Mouse (Mus musculus): ENCODE data around the gene Arhgap25.
"Not testable (repeated sequence)": the region's sequence is repeated elsewhere in the genome, so short reads cannot be mapped to it uniquely, and the experiment has no call there.

Gene Arhgap25

DNA sequence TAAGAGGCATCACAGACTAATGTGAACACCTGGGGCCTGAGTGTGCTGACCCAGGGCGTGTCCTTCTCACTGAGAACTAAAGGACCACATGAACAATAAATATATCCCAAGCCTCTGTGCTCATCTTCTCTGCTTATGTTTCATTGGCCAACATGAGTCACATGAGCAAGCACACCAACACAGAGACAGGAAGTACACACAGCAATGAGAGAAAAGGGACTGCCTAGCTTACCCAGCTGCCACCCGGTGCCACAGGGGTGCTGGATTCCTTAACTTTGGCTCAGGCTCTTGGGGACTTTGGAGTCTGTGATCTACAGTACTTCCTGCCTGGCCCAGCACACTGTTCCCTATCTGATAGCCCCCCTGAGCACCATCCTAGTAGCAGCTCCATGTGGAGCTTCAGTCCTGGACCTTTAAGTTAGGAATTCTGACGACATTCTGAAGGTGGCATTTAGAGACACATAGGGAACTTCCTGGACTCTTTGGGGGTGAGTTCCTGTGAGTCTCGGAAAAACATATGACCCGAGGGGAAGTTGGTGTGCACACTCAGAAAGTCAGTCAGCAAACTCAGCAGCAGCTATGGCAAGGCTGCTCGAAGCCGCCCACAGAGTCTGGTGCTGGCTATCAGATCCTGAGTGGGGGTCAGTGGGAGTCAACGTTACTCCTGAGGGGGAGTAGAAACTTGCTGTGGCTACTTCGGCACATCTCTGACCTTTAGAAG, 2.0 kb upstream of the Arhgap25 start:
- no peak for DNase-seq

DNA sequence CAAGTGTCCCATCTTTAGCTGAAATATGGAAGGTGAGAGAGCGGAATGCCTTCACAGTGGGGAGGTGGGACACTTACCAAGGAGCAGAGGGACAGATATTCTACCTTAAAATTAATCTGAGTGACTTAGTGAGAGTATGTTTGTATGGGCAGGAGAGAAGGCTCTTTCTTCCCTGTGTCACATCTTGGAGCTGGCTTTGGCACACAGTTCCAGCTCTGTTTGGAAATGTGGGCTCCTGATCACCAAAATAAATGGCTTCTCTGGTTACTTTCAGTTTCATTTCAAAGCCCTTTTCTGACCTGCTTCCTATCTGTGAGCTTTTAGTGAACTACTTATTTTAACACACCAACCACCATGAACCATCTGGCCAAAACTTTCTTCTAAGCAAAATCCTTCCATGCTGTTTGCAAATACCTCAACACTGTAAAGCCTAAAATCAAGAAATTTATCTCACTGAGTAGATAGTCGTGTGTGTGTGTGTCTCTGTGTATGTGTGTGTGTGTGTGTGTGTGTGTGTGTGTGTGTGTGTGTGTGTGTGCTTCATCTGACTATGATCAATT, 1.5 kb downstream of the Arhgap25 start:
- DNase-seq, result no peak

DNA sequence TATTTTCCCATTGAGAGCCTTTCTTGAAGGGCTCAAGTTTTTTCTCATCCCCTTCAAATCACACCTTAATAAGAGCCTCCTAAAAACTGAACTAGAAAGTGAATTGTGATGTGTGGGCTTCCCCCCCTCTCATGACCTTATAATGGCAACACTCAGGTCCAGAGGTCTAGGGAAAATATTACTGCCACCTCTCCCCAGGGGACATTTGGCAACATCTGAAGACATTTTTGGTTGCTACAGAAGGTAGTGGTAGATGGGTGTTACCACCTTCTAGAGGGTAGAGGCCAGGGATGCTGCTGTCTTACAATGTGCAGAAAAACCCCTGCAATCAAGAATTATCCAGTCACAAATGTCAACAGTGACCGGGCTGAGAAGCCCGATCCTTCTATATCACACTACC, 2.7 kb downstream of the Arhgap25 start:
- no peak for DNase-seq

DNA sequence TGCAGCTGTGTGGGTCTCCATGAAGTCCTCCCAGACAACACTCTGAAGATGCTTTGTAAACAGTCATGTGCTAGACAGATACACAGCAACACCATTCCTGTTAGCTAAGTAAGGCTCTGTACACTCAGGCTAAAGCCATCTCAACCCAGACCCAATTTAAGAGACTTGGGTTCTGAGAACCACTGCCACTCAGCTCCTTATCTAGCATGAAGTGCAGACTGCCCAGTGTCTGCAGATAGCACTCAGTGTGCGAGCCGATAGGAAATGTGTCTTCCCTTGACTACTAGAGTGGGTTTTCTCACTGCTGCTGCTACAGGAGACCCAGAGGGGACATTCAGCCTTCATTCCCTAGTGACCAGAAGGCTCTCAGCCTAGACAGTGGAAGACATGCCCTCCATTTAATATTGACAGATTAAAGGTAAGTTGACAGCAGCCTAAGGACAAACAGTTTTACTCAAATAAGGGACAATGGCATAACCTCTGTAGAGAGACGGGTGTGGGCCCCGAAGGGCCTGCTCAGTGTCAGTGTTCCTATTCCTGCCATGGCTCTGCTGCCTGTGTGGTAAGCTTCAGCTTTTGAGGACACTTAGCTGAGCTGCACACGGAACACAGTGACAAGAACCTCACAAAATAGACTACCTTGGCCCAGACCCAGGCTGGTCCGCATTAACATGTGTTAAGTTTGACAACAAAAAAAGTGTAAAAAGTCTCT, 5.1 kb downstream of the Arhgap25 start:
- DNase-seq, result no peak

DNA sequence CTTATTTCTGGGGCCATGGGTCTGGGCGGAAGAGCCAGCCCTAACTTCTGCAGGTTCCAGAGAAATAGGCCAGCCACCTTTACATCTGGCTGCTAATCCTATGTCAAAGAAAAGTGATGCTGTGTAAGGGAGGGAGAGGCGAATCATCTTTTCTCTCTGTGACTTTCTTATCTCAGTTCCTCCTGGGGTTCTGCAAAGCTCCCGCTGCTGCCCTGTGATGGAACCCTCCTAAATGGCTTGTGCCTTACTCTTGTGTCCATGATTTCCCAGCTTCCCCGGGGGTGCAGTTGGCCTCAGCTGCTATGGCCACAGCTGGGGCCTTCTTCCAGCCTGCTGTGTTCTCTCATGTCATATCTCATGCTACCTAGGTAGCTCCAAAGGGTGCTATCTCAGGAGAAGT, 5.7 kb downstream of the Arhgap25 start:
- no peak for DNase-seq

DNA sequence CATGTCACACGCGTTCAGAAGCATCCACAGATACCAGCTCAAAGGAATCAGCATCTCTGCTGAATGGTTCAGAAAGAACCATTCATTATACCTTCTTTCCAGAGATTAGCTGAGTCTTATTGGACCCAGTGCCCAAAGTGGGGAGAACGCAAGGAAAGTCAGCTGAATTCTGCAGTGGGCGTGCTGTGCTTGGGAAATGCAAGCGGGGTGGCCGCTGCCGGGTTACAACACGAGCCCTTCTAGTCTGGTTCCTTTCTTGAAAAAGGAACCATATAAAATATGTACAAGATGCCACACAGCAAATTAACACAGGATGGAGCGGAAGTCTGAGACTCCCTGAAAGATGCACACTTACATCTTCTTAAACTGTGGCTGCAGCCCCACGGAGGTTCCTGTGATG, 7.9 kb downstream of the Arhgap25 start:
- DNase-seq, result no peak

DNA sequence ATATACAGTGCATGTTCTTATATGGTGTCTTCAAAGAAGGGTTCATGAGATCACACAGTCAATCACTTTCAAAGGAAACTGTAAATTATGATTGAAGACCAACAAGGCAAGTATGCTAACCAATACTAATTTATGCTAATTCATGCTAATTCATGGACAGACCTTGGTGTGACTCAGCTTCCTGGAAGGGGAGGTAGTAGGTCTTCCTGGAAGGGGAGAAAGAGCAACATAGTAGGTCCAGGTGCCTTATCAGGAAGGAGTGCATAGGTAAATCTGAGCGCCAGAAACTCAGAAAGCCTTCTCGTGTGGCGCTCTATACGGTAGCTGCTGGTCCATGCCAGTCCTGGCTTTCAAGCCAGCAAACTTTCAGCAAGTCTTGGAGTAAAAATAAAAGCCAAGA, 8.8 kb downstream of the Arhgap25 start:
- no peak for DNase-seq

DNA sequence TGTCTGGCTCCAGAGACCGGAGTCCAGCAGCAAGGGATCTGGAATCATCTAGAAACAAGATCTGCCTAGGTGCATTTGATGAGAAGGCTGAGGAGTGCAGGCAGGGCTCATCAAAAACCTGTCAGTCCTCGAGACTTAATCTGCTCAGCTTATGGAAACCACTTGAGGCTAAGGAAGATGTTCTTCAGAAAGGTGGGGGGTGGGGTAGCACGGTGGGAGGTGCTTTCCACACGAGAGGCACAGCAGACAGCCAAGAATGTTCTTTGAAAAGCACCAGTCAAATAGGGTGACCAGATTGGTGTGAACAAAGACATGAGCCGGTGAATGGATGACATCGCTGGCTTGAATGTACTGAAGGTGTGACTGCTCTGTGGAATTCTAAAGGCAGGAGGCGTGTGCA, 9.3 kb downstream of the Arhgap25 start:
- no peak for DNase-seq

DNA sequence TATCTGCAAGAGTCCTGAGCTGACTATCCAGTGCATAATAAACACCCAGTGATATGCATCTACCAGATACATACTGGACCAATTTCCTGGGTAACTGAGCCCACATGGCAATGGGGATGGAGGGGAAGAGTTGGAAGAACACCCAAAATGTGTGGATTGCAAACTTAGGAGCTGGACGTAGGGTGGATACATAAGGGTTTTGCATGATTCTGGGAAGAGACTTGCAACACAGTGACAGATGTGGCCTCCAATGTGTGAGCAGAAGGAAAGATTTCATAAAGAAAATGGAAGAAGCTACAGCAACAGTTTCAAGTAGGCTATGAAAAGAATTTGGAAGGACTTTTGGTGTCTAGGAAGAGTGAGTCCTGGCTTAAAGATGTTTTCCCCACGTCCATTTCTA, 10.0 kb downstream of the Arhgap25 start:
- no peak for DNase-seq

DNA sequence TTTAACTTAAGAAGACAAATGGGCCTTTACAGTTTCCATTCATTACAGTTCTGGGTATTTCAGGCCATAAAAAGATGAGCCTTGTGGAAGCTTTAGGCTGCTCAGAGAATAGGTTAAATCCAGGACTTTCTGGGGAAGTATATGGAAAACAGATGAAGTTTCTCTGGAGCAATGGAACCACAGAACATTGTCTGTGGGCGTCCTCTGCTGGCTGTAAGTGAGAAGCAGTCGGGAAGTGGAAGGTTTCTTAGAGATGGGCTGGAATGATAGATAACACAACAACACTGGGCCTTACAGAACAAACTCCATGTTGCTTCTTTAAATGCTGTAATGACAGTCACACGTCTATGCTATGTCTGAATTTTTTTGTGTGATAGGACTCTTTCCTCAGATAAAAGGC, 10.8 kb downstream of the Arhgap25 start:
- peak; percentile 31 to 75 for DNase-seq

DNA sequence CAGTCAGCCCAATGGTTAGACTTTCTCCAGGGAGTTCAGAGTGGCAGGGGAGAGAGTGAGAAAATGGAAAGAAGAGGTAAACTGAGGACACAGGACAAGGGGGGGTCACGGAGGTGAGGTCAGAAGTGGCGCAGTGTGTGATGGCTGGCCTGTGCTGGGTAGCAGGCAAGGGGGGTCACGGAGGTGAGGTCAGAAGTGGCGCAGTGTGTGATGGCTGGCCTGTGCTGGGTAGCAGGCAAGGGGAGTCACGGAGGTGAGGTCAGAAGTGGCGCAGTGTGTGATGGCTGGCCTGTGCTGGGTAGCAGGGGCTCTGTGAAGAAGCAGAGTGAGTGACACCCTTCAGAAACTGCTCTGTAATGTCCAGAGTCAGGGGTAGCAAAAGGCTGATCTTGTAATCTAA, 11.4 kb downstream of the Arhgap25 start:
- not testable (repeated sequence) for DNase-seq

DNA sequence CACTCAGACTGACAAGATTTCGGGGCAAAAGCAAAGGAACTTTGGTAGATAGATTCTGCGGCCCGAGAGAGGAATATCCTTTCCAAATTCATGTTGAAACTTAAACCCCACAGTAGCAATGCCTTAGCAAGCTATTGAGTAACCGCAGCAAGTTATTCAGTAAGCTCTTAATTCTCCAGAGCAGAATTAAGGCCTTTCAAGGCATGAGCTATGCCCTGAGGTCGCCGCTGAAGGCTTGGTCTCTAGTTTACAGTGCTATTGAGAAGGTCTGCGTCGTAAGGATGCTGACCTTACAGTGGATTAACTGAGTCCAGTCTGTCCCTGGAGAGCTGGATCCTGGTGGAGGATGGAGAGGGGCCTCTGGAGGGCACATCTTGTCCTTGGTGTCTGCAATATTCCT, 12.5 kb downstream of the Arhgap25 start:
- DNase-seq, result peak; percentile 28 to 39

DNA sequence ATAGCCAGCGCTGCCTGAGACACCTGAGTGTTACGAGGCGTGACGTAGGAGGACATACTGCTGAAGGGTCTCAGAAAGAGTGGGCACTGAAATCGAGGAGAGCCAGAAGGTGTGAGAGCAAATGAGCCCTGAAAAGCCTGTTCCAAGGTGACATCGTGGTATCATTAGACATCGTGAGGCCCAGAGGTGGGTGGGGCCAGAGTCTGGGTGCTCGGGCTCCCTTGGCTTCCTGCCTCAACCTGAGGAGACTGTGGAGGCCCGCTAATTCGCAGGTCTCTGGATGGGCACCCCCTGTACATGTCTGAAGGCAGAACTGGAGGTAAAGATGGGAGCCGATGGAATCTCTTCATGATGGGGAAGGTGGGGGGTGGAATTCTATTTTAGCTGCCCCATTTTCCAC, 13.2 kb downstream of the Arhgap25 start:
- DNase-seq, result no peak

DNA sequence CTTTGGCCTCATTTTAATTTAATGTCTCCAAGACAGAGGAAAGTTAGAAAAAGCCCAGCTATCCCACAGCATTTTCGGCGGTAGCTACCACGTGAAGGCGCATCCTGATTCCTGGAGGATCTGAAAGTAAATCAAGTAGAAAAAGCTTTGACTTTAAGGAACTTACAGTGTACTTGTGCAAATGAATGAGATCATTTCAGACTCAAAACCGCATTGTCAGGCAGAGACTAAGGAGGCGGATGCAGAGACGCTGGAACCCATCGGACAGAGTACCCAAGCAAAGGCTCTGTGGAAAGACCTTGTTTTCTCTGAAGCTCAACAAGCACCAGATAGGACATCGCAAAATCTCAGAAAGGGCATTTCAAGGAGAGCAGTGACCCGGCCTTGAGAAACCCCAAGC, 14.4 kb downstream of the Arhgap25 start:
- DNase-seq, result no peak

DNA sequence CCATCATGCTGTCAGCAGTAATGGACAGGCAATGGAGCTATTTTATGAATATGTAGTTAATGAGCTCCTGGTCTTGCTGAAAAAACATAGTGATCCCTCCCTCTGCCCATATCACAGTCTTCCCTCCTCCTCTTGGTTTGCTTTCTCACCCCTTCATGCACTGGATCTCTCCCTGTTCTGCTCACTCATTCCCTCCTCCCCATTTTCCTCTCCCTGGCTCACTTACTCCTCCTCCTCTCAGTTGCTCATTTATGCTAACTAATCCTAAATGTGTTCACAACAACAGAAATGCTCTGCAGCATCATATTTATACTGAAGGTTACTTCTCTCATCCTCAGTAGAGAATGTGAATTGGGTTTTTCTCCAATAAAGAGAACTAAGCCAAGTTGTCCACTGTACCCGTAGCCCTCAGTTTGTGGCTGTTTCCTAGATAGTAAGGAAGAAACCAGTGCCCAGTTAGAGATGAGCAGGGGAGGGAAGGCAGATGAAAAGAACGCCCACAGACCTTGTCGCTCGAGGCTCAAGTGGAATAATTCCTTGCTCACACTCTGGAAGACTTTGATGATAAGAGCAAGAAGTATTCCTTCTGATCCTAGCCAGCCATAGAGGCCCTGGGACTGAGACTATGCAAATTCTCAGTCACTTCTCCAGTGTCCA, 15.2 kb downstream of the Arhgap25 start:
- DNase-seq, result no peak

DNA sequence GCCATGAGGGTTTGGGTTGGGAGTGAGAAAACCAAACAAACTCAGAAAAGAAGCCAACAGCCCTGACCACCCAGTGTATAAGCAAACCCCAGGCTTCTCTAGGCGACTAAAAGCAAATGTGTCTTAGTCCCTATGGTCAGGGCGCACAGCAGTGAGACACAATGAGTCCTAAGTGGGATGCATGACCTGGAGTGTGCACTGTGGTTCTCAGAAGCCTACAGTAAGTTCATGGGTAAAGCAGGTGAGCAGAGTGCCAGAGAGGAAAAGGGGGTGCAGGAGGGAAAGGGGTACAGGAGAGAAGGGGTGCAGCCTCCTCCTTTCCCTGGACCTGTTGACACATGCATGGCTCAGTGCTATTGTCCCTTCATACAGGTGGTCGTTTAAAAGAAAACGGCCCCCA, 18.7 kb downstream of the Arhgap25 start:
- no peak for DNase-seq

DNA sequence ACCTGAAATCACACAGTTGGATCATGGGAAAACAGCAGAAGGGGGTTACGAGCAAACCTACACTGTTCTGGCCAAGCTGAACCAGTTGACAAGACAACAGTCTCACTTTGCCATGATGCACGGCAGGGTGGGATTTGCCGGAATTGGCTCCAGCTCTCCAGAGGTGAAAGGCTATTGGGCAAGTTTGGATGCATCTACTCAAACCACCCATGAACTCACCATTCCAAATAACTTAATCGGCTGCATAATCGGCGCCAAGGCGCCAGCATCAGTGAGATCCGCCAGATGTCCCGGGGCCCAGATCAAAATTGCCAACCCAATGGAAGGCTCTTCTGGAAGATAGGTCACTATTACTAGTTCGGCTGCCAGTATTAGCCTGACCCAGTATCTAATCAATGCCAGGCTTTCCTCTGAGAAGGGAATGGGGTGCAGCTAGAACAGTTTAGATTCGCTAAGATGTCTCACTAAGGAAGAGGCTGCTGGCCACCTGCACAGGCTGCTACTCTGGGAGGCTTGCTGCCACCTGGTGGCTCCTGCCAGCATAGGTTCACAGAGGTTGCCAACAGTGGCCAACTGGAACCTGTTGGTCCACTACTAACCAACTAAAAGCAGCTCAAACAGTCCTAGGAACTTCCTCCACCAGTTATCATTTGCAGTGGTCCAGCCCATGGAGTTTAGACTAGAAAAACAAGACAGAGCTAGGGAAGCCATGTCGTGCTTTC, 19.9 kb downstream of the Arhgap25 start:
- peak; percentile 63 to 86 for DNase-seq

DNA sequence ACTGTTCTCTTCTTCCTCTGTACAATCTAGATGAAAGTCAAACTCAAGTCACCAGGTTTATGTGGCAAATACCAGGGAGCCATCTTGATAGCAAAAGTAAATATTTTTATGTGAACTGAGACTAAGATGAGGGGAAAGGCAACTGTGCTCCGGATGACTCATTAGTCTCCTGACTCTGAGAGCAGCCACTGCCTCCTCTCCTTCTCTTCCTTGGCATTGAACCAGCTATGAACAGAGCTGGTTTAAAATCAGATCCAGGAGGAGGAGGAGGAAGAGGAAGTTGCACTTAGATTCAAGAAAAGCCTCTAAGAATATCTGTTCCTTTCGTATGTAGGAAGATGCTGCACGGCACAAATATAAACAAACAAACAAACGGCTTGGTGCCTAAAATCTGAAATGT, 22.1 kb downstream of the Arhgap25 start:
- DNase-seq, result no peak

DNA sequence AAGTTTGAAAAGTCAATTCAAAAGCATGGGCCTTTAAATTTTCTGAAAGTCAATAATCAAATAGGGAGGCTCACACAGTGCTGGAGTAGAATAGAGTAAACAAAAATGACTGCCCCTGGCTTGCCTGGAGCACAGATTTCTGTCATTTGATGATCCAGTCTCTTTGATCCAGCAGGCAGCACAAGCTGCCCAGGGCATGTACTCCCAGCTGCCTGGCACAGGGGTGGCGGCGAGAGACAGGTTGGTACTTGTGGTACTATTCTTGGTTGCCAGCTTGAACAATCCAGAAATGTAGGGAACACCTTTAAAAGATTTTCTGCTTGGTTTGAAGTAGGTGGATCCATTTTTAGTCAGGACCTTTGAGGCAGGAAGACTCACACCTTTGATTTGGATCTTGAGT, 23.3 kb downstream of the Arhgap25 start:
- no peak for DNase-seq

DNA sequence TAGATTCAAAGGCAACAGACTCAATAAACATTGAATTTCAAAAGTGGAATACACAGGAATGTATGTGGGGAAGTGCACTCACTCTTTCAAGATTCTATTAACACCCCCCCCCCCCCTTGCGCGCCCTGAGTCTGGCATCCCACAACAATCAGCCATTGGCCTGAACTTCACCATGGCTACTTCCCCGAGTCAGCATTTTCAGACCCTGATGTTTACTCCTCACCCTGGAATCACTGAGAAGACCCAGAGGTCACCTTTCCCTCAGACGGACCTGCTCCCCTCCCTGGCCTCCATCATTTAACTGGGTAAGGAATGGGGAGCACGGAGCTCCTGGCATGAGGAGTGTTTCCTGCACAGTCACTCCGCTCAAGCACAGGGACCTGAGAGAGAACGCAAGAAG, 28.2 kb downstream of the Arhgap25 start:
- no peak for DNase-seq

DNA sequence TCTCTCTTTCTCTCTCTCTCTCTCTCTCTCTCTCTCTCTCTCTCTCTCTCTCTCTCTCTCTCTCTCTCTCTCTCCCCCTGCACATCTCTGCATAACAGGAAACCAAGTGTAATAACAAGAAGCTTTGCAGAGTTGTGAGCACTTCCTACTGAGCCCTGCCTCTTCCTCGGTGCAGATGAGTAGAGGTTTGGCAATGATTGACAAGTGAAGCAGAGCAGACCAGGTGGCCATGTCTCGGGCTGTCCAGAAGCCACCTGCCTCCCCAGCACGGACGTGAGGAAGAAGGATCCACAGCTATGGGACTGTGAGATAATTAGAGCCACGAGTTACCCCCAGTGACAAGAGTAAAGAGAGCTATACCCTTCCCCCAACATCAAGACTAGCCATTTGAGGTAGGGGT, 29.1 kb downstream of the Arhgap25 start:
- no peak for DNase-seq

DNA sequence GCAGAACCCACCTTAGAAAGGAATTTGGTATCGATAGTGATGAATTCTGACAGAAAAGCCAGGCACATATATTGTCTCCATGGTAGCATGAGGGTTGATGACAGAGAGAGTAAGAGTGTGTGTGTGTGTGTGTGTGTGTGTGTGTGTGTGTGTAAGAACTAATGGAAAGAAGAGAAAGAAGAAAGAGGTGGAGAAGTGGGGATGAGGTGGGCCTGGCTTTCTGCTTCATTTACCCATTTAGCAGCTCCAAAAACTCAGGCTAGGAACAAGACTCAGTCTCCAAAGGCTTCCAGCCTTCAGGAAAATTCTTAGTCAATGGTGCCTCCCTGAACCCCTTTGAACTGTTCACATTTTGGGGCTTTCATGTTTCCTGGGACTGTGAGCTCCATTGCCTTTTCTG, 29.5 kb downstream of the Arhgap25 start:
- no peak for DNase-seq

DNA sequence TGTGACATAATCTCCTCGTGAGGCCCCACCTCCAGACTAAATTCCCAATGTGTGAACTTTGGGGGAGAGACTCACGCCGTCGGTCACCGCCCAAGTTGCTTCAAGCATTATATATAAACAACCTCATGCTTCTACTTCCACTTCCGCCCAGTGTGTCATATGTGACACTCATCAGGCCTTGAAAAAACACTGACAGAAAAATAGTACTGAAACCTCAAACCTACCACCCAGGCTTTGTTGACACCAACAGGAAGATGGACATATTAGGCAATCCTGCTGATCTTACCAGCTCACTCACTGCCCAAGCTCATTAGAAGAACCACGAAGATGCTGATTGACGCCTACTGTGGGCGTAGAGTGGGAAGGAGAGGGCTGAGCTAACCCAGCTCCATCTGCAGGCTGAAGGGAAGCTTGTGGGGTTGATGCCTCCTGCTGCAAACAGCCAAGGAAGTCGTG, 30.2 kb downstream of the Arhgap25 start:
- no peak for DNase-seq
